Mouse (Mus musculus) testis, postnatal 10 days (tissue): ENCODE measurements around the gene Fmo1.

Experiments used
- DNase-seq: peaks from one replicate; pipeline ENCODE4 v3.0.0; 2021; ENCODE audit warnings: low spot score

The Fmo1 gene

GRCm38 (mm10) chr1:162862328-162862727, 4.1 kb downstream of the Fmo1 start:
- DNase-seq: no peak

GRCm38 (mm10) chr1:162859996-162860605, 6.3 kb downstream of the Fmo1 start:
- DNase-seq: peak; percentile 44

- peak; percentile 47 for DNase-seq
These were observed 6.8 kb downstream of the Fmo1 start for GRCm38 (mm10) chr1:162859545-162859976.

- DNase-seq: peak; percentile 44
These were observed 7.7 kb downstream of the Fmo1 start for GRCm38 (mm10) chr1:162858748-162859130.

- DNase-seq: no peak
These were observed 8.4 kb downstream of the Fmo1 start for GRCm38 (mm10) chr1:162857766-162858747.

- DNase-seq: no peak
These were observed 12.5 kb downstream of the Fmo1 start for GRCm38 (mm10) chr1:162853812-162854482.

- no peak for DNase-seq
These were observed 18.9 kb downstream of the Fmo1 start for GRCm38 (mm10) chr1:162847554-162847953.

GRCm38 (mm10) chr1:162840211-162840610, 26.2 kb downstream of the Fmo1 start:
- no peak for DNase-seq

GRCm38 (mm10) chr1:162838976-162839375, 27.4 kb downstream of the Fmo1 start:
- no peak for DNase-seq

- DNase-seq: no peak
These were observed 32.1 kb downstream of the Fmo1 start for GRCm38 (mm10) chr1:162834342-162834741.

- DNase-seq: no peak
These were observed 33.8 kb downstream of the Fmo1 start for GRCm38 (mm10) chr1:162832574-162832953.

- DNase-seq: no peak
These were observed 34.4 kb downstream of the Fmo1 start for GRCm38 (mm10) chr1:162831838-162832573.

- no peak for DNase-seq
These were observed 47.1 kb downstream of the Fmo1 start for GRCm38 (mm10) chr1:162819280-162819679.

GRCm38 (mm10) chr1:162815381-162816127, 50.9 kb downstream of the Fmo1 start:
- no peak for DNase-seq

- no peak for DNase-seq
These were observed 51.5 kb downstream of the Fmo1 start for GRCm38 (mm10) chr1:162814932-162815331.

- peak; percentile 78 for DNase-seq
These were observed 52.6 kb downstream of the Fmo1 start, which contains the start of gene Fmo4 for GRCm38 (mm10) chr1:162813836-162814156. Gene Fmo4 (minus strand): TSS chr1:162813972.

- DNase-seq: no peak
These were observed 53.1 kb downstream of the Fmo1 start for GRCm38 (mm10) chr1:162813143-162813835.

GRCm38 (mm10) chr1:162808541-162808940, 57.9 kb downstream of the Fmo1 start:
- no peak for DNase-seq

GRCm38 (mm10) chr1:162807441-162807840, 59.0 kb downstream of the Fmo1 start:
- DNase-seq: no peak

GRCm38 (mm10) chr1:162805011-162805410, 61.4 kb downstream of the Fmo1 start:
- DNase-seq: peak; percentile 44

- no peak for DNase-seq
These were observed 70.0 kb downstream of the Fmo1 start for GRCm38 (mm10) chr1:162796441-162796840.
